Mouse (Mus musculus): Measurements from ENCODE around the gene Csf3r.
"Not testable (repeated sequence)": the region's sequence is repeated elsewhere in the genome, so short reads cannot be mapped to it uniquely, and the experiment has no call there.

Gene Csf3r

DNA sequence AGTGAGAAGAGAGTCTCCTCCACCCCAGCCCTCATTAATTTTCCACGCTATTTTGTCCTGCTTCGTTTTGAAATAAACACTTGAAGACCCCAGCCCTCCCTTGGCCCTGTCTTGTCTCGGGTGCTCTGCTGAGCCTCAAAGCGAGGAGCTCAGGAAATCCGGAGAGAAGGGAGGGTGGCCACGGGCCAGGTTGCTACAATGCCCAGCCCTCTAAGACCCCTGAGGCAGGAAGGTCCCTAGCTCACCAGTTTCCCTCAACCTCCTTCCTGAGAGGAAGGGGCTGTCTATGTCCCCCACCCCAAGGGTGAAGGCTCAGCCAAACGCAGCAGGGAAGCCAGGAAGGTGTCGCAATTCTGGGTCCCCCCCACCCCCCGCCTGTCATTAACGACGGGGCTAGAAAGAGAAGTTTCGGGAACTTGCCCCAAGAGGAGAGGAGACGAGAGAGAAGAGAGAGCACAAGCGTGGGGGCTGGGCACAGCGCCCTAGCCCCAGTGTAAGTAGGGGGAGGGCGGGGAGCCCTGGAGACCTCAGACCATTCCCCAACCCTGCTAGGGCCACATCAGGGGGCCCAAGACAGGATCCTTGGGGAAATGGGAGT is at the start of gene Csf3r:
TSS of gene Csf3r (plus strand) at position 248 of the 598 bp plus-strand sequence.
- no peak for DNase-seq

DNA sequence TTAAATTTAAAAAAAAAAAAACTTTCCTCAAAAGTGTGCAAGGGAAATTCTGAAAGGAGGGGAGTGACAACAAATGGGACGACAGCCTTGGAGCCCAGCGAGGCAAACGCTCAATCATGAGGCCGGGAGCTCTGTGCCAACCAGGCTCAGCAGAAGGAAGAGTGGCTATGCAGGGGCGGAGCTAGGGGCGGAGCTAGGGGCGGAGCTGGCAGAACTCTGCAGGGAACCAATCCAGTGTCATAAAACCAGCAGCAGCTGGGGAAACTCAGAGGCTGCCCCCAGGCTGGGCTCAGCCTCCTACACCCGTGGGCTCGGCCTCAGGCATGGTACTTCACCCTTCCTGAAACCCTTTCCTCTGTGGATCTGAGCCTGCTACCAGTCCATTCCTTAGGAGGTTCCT is 46.6 kb upstream of the Csf3r start:
- DNase-seq: no peak

DNA sequence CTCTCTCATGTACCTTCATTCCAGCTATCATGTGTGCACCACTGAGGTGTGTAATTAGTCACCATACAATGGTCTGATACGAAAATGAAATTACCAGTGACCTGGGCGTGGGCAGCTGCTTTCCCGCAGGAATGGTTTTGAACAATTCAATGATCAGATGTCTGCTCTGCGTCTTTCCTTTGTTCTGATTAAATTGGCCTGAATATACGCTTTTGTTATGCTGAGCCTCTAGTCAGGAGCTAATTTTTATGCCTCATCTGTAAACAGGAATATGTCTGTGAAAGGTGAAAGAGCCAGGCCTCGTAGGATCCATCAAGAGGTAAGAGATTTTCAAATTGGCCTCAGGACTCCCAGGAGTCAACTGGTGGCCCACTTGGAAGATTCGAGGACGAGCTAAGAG is 41.1 kb upstream of the Csf3r start:
- no peak for DNase-seq

DNA sequence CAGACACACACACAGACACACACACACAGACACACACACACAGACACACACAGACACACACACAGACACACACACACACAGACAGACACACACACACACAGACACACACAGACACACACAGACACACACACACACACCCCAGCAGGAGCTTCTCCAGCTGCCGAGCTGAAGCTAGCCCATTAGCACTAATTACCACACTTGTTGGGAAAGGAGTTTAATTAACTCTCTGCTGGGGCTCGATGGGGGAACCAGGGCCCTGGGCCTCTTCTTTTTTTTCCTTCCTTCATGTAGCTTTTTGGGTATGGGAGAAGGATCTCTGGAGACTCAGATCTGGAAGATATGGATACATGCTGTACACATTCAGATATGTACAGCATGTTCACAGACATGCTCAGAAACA is 38.6 kb upstream of the Csf3r start:
- not testable (repeated sequence) for DNase-seq

DNA sequence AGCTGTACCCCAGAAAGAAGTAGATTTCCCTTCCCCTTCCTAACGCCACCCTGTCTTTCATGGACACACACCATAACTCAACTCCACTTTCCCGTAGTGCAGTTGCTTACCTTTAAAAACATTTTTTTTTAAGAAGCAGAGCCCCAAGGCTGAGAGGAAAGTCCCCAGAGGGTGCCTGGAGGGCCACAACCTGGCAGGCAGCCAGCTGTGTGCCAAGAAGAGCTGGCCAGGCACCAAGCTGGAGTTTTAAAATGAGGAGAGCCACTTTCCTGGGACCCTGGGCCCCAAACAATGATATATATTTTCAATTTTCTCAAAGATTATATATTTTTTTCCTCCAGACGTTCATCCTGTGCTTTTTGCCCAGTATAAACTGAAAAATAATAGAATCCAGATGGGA is 37.3 kb upstream of the Csf3r start:
- no peak for DNase-seq

DNA sequence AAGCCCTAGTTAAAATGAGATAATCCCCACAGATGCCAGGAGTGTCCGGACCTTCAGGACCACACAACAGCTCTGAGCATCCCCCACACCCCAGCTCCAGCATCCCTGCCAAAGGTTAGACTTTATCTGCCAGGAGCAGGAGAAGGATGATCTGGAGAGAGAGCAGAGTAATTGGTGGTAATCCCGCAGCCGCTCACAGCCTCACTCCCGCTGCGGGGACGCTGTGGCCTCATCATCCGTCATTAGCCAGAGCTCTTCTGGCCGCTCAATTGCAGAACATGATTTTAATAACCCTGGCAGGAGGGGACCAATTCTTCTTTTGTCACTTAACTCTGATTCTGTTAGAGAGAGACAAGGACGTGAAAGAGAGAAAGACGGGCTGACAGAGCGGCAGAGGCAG is 35.3 kb upstream of the Csf3r start:
- no peak for DNase-seq

DNA sequence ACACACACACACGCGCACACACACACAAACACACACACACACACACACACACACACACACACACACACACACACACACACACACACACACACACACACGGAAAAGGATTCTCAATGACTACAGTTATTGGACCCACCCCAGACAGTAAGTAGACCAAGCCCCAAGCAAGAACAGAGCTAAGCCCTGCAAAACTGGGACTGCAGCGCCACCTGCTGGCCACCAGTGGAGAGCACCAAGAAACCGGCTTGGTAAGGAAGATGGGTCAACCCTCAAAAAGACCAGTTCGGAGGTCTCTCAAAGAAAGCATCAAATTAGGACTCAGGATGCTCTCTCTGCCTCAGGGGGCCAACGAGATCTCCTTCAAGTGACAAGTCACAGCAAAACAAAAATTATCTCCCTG is 34.2 kb upstream of the Csf3r start:
- peak; percentile 39 for DNase-seq

DNA sequence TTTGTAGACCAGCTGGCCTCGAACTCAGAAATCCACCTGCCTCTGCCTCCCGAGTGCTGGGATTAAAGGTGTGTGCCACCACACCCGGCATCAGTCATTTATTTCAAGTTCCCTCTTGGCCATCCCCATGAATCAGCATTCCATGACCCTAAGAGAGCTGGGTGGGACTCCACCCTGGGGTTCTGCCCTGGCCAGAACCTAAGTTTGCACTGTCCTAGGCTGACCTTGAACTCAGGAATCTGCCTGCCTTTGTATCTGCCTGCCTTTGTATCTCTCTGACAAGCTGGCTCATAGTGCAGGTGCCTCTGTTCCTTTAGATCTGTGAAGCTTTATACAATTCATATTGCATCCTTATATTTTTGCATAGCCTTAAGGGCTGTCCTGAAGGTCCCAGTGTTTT is 32.1 kb upstream of the Csf3r start:
- DNase-seq: no peak

DNA sequence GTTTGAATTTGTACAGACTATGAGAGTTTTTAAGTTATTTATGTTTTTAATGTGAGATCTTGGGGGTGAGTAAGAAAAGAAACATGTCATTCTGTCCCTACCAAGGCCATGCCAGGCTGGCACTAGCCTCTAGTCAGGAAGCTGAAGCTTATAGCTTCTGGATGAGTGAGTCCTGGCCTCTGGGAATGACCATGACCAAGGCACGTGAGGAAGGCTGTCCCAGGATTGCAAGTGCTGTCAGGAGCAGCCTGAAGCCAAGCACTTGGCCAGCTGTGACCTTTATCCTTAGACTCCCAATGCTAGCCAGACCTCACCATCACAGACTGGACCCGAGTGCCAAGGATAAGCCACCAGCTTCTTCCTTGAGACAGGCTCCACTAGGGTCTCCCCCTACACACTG is 31.4 kb upstream of the Csf3r start:
- no peak for DNase-seq

DNA sequence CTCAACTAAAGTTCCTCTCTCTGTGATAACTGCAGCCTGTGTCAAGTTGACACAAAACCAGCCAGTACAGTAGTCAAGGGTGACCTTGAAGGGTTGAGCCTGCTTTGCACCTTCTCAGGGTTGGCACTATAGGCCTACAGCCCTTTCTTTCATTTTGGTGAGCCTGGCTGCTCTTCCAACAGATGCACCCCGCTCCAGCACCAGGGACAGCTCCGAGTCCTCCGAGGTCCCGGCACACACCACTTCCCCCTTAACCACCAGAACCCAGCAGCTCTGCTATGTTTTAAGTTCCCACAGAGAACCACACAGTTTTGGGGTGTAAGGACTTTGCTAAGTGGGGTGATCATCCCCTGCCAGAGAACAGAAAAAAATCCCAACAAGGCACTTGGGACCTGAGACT is 27.8 kb upstream of the Csf3r start:
- no peak for DNase-seq

DNA sequence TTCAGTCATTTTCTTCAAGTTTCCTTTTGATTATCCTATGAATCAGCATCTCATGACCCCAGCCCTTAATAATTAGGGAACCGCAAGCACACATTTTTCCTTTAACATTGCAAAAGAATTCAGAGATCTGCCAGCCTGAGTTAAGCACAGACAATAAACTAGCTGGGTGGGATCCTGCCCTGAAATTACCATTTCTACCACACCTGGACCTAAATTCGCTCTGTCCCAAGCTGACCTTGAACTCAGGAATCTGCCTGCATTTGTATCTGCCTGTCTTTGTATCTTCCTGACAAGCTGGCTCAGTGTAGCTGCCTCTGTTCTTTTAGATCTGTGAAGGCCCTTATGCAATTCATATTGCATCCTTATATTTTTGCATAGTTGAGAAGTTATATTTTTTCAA is 26.5 kb upstream of the Csf3r start:
- no peak for DNase-seq

DNA sequence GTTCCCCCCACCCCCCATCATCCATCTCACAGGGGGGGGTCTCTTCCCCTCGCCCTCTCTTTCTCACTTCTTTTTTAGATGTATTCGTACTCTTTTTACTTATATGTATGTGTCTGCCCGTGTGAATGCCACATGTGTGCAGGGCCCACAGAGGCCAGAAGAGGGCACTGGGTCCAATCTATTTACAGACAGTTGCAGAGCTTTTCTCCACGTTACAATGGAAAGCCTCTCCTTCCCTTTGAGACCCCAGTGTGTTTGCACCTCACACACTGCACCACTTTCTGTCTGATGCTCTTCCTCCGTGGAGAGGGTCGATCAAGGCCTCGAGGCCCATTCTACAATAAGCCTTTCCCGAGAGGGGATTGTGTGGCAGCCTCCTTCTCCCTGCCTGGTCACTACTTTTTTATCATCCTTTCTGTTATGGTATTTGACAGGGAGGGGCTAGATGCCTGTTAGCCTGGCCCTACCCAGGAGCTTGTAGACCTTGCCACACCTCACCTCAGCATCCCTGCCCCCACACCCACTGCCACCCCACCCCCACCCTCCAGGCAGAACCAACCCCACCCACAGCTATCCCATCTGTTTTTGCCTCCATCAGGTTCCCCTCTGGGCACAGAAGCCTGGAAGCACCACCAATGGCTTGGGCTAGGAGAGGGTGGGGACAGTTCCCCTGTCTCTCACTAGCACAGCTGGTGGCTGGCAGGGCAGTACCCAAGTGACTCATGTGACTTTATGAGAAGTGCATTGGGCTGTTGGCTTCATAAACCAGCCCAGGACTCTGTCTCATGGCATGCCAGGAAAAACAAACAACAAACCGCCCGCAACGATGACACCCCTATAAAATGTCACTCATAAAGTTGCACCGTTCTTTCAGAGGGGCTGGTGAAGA is 22.8 kb upstream of the Csf3r start:
- no peak for DNase-seq

DNA sequence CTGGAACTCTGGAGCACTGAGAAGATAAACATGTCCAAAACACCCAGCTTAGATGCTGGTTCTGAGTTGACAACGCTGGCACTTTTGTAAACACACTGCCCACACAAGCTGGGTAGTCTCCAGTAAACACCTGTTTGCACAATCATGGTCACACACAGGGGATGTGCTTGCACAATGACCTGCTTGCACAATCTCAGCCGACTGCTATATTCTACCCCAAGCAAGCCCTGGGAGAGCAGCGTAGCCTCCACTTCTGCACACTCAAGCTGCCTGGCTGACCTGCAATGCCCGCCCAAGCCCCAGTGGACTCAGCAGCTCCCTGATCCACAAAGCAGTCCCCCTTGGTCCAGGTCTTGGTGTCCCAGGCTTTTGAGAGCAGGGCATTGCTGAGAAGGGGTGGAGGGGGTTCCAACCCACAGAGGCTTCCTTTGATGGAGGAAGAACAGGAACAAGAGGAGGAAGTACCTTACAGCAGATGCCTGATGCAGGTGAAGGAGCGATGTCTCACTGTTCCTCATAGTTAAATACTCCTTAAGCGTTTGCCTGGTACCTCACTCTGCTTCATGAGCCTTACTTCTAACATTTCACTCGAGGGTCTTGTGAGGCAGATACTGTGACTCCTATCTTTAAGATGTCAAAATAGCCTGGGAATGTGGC is 6.5 kb upstream of the Csf3r start:
- DNase-seq: no peak

DNA sequence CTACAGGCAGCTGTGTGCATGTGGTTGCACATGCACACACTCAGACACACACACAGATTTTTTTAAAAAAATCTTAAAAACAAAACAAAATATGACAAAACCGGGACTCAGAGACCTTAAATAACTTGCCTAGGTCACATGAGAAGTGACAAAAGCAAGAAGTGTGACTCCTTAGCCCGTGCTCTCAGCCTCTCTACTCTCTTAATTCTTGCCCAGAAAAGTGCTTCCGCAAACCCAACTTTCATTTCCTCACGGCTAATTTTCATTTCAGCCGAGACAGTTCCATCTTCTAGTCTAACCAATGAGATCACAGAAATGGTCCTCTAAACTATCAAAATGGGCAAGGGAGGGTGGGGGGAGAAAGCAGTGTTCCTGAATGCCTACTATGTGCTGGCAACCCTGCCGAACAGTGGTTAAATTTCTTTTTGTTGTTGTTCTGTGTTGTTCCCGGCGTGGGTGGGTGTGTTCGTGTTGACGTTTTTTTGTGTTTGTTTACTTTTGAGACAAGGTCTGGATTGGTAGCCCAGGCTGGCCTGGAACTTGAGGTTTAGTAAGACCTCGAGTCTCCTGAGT is 5.3 kb upstream of the Csf3r start:
- no peak for DNase-seq

DNA sequence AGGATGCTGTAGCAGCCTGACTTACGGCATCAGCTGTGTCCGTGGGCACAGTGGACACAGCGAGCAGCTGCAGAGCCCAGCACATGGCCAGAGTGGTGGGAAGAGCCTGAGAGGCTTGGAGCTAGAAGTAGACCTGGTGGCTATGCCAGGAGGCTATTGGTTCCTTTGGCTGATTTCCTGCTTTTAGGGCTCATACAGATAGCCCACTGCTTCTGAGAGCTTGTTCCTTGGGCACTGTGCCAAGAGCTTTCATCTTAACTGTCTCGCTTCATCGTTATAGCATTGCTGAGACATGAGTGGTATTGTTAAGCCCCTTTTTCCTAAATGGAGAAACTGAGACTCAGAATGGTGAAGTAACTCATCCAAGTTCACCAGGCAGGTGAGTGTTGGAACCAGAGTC is 1.5 kb downstream of the Csf3r start:
- DNase-seq: no peak

DNA sequence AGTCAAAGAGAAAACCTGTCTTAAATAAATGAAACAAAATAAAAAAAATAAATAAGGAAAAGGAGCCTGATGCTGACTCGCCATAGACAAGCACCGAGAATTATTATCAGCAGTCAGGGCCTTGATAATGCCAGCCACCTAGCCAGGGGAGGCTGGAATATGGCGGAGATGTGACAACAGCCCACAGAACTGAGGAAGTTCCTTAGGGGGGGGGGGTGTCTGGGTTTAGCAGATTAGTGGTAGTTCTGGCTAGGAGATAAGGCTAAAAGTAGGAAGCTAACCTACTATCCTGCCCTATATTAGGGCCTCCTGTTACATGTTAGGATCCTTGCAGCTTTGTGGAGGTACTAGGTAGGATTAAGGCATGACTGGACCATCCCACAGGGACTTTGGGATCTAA is 3.6 kb downstream of the Csf3r start:
- no peak for DNase-seq

DNA sequence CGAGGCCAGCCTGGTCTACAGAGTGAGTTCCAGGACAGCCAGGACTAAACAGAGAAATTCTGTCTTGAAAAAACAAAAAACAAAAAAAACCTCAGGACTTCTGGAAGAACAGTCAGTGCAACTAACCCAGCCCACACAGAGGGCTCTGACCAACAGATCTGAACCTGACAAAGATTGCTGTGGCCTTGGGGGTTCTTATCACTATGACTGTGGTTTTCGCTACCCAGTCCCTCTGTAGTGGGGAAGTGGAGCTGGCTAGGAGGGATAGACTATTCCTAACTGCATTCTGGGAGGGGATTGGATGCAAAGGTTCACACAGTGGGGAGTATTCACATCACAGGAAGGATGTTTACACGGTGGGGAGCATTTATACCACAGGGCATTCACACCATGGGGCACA is 4.7 kb downstream of the Csf3r start:
- DNase-seq: no peak

DNA sequence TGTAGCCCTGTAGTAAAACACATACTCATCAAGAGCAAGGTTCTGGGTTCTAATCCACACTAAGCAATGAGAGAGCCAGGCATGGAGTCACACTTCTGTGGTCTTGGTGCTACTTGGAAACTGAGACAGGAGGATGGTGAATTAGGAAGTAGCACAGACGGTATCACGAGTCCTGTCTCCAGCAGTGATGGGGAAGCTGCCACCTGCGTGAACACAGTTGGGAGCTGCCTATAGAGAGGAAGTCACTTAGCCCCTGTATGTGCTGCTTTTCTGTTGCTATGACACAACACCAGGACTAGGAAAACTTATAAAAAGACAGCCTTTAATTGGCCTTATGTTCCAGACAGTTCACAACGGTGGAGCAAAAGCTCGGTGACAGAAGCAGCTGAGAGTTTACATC is 6.4 kb downstream of the Csf3r start:
- no peak for DNase-seq

DNA sequence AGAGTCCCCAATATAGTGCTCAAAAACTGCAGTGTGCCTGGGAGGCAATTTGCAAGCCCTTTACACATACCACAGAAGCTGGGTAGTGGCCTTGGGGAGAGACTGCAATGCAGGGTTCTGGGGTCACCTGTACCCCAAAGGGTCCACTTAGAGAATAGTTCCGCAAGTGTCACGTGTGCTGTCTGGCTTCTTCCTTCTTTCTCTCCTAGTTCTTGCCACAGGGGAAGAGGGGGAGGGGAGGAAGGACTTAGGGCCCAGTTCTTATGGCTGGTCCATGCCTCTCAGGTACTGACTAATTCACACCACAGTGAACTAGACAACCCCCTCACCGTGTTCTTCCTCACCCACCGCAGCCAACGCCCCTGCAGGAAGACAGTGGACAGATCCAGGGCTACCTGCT is 11.1 kb downstream of the Csf3r start:
- no peak for DNase-seq

DNA sequence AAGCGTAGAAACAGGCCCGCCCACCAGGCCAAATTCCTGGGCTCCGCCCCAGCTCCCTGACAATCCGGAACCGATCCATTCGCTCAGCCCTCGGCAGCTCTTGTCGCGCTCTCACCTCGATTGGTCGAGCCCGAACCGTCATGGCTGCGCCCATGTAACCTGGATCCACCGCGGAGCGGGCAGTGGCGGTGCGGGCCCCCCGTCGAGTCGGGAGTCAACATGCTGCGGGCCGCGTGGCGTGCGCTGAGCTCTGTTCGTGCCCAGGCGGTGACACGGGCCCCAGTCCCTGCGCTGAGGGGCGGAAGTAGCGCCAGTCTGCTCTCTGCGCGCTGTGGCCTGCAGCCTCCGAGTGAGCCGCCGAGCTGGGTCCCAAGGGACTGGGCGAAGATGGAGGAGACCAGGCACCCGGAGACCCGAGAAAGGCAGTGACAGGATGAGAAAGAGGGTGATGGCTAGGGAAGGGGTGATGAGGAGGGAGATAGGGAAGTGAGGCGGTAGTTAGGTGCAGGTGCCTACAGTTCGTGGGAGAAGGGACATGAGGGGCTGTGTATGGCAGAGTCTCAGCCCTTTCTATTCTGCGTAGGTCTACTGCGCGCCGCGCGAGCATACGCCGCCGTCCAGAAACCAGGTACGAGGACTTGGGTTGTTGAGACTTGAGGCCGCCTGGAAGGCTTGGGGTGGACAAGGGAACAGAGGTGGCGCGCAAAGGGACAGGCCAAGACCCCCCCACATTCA is 22.7 kb downstream of the Csf3r start, which contains the start of gene Mrps15:
TSS of gene Mrps15 (plus strand) at position 75 of the 735 bp plus-strand sequence.
- DNase-seq: peak; percentile 78

DNA sequence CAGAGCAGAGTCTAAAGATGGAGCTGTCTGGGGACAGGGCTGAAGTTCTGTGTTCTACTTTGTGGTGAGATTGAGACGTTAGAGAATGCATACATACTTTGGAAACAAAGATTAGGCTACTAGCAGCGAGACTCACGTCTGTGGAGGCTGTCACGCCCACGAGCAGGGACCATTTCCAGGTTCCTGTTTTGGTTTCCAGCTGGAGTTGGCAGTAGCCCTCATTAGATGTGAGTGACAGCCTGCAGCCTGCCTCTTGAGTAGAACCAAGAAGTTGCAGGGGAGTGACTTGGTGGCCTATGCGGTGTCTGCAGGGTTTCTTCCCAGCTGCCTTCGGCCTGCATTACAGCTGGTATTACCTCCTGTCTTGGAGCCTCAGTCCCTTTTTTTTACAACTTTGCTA is 27.3 kb downstream of the Csf3r start:
- DNase-seq: no peak

DNA sequence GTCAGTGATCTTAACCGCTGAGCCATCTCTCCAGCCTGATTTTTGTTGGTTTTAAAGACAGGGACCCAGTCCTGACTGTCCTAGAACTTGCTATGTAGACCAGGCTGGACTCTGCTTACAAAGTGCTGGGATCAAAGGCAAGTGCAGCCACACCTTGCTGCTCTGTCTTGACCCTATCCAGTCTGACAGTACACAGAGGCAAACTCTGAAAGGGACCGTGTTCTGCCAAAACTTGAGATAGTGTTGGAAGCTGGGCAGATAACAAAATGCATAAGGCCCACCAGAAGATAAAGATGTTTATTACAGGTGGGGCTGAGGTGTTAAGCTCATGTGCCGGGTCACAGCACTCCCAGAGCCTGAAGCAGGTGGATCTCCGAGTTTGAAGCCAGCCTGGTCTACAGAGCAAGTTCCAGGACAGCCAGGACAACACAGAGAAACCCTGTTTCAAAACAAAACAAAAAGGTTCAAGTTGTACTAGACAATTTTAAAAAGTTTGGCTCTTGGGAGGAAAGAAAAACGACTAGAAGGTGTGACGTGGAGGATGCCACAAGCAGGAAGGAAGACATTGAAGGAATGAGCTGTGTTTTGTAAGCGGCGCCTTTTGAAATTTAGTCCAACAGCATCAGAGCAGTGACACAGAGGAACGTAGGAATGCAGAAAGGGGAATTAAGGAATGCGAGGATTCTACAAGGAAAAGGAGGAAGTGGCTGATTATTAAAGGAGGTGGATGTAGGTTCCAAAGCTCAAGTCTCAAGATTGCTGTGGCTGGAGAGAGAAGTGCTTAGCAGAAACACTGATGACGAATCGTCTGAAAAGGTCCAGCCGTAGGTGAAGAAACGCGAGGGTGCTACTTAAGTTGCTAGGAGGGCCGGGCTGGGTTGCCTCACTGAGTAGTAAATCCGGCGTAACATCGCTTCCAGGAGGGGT is 33.1 kb downstream of the Csf3r start:
- no peak for DNase-seq
